In genomic region chr1:60016136-60016611, GRCm38 (mm10) we compare ENCODE assay signal across 14 mouse cellular contexts. TPM values are rescaled to one million over a fixed set of nuclear protein-coding genes. Genes with fewer than 3 reads are reported as not detected.
DNase-seq lines count a peak whose midpoint lies in the region; ATAC-seq and TF ChIP-seq lines count a peak whose summit lies in the region.
"Had no signal": no experiment of that assay in that cellular context is flagged by ENCODE, and none has a peak within 500 bp of the region (broad histone marks: within the 10 kb centered on the region; RNA-seq: fewer than 3 reads in every experiment).

No protein-coding gene starts in this region.

- H3K4me1 ChIP-seq in lung, adult 2 months (ENCODE audit: control insufficient read depth, insufficient read depth, low read length) = 0 out of 2 replicates have a peak, but pooled peaks cover 2% of the 10 kb centered on the region
- H3K4me1 ChIP-seq in CH12.LX (ENCODE audit: control insufficient read depth in 1 of 2, insufficient read depth in 2 of 2) = peaks cover 9 to 25% of the 10 kb centered on the region in 2 experiments
- H3K4me1 ChIP-seq in liver, postnatal 0 days (ENCODE audit: insufficient read depth) = peaks cover 3% of the 10 kb centered on the region; the same call in 1 of the 2 replicates
- H3K4me1 ChIP-seq: embryonic facial prominence, embryonic 15.5 days; lung, embryonic 15.5 days; neural tube, embryonic 12.5 days had no signal

- peak overlapping the region; percentile 75 for H3K4me2 ChIP-seq in CH12.LX (ENCODE audit: insufficient read depth, low read depth, poor library complexity, severe bottlenecking)
- peak overlapping the region; percentile 27; the same call in 1 of the 2 replicates for H3K4me2 ChIP-seq in liver, postnatal 0 days (ENCODE audit: low read depth, low read length)
- H3K4me2 ChIP-seq: embryonic facial prominence, embryonic 15.5 days; lung, embryonic 15.5 days; neural tube, embryonic 12.5 days had no signal

- no peaks in the 10 kb centered on the region for H3K27me3 ChIP-seq in CH12.LX (replicated peaks)
- no peaks in the 10 kb centered on the region for H3K27me3 ChIP-seq in liver, postnatal 0 days (ENCODE audit: insufficient read depth, low read length)
- H3K27me3 ChIP-seq: embryonic facial prominence, embryonic 15.5 days; lung, embryonic 15.5 days; neural tube, embryonic 12.5 days had no signal

- no peaks in the 10 kb centered on the region for H3K79me2 ChIP-seq in CH12.LX (replicated peaks; ENCODE audit: control insufficient read depth, extremely low read depth, insufficient read depth, poor library complexity, severe bottlenecking)

- TF ChIP-seq RAD21 in CH12.LX (IDR thresholded peaks at IDR 0.05; ENCODE audit: low read depth, low read length) = no peak; the same call in 1 of the 2 replicates

- ATAC-seq in liver, postnatal 0 days = peak; percentile 66
- ATAC-seq: intestine, embryonic 16.5 days had no signal

- no peak for TF ChIP-seq POLR2A in lung, adult 2 months (IDR thresholded peaks at IDR 0.05; ENCODE audit: borderline replicate concordance, extremely low read depth, low read depth, low read length)
- no peak for TF ChIP-seq POLR2A in CH12.LX (IDR thresholded peaks at IDR 0.05; ENCODE audit: low read depth, low read length)

- H3K9me3 ChIP-seq in CH12.LX (replicated peaks; ENCODE audit: low read length) = no peaks in the 10 kb centered on the region
- no peaks in the 10 kb centered on the region for H3K9me3 ChIP-seq in liver, postnatal 0 days (ENCODE audit: low read length)
- H3K9me3 ChIP-seq: embryonic facial prominence, embryonic 15.5 days; lung, embryonic 15.5 days; neural tube, embryonic 12.5 days had no signal

- dilution Hi-C loops in CH12.LX (cut with MboI; ENCODE audit: extremely low pct_ligation_motif_present, extremely low pct_unique_long_range_greater_than_20kb, low sequenced_read_pairs) = no loop called here

- no peaks in the 10 kb centered on the region for H3K36me3 ChIP-seq in CH12.LX (replicated peaks in 1 of 2; ENCODE audit: control insufficient read depth in 1 of 2, insufficient read depth in 1 of 2, low read length in 1 of 2)
- H3K36me3 ChIP-seq in liver, postnatal 0 days (replicated peaks; ENCODE audit: insufficient read depth, low read length) = no peaks in the 10 kb centered on the region
- H3K36me3 ChIP-seq: embryonic facial prominence, embryonic 15.5 days; lung, embryonic 15.5 days; neural tube, embryonic 12.5 days had no signal

- WGBS in lung, adult 2 months = 51% methylated on average over 5 of the region's 5 CpGs
- 23% methylated on average over 5 of the region's 5 CpGs for WGBS in liver, postnatal 0 days (ENCODE audit: insufficient replicate concordance)

- DNase-seq in lung, postnatal 14 days = peak; percentile 10
- no peak for DNase-seq in lung, adult 2 months
- DNase-seq in CH12.LX (ENCODE audit: extremely low read depth) (peak; percentile 94), adipocyte (ENCODE audit: low spot score) (peak; percentile 8)
- no peak for DNase-seq in liver, postnatal 0 days
- DNase-seq in urinary bladder, postnatal 4 days (ENCODE audit: low spot score in 2 of 2) = no peak
- DNase-seq in ovary, postnatal 36 days (ENCODE audit: low spot score) = no peak
- no peak for DNase-seq in layer of hippocampus, adult 9-11 months
- DNase-seq: gastrocnemius, postnatal 25 days; right cerebral cortex, postnatal 25 days had no signal

- peak overlapping the region; percentile 65; the same call in 1 of the 2 replicates for H3K27ac ChIP-seq in CH12.LX (ENCODE audit: insufficient read depth, low read depth)
- 0 out of 2 replicates have a peak overlapping the region, but pooled peaks have one; percentile 35 for H3K27ac ChIP-seq in liver, postnatal 0 days (ENCODE audit: low read depth)
- H3K27ac ChIP-seq: embryonic facial prominence, embryonic 15.5 days; lung, embryonic 15.5 days; neural tube, embryonic 12.5 days had no signal

- H3K9ac ChIP-seq in CH12.LX (ENCODE audit: insufficient read depth, low read depth) = no peak overlapping the region
- H3K9ac ChIP-seq in liver, postnatal 0 days (replicated peaks) = no peak overlapping the region
- H3K9ac ChIP-seq: embryonic facial prominence, embryonic 15.5 days; lung, embryonic 15.5 days; neural tube, embryonic 12.5 days had no signal

- no peak overlapping the region for H3K4me3 ChIP-seq in lung, adult 2 months (replicated peaks; ENCODE audit: extremely low read depth, low read depth, low read length)
- H3K4me3 ChIP-seq in CH12.LX (replicated peaks in 1 of 3; ENCODE audit: low read depth in 2 of 3, low read length in 2 of 3, poor library complexity in 1 of 3) = no peak overlapping the region
- H3K4me3 ChIP-seq in liver, postnatal 0 days (ENCODE audit: low read depth, low read length) = no peak overlapping the region
- H3K4me3 ChIP-seq: embryonic facial prominence, embryonic 15.5 days; lung, embryonic 15.5 days; neural tube, embryonic 12.5 days had no signal

- TF ChIP-seq CTCF in lung, adult 2 months (IDR thresholded peaks at IDR 0.05; ENCODE audit: insufficient read depth, low read length) = no peak
- TF ChIP-seq CTCF in CH12.LX (conservative IDR thresholded peaks at IDR 0.05 in 1 of 2, IDR thresholded peaks at IDR 0.05 in 1 of 2; ENCODE audit: low read depth in 2 of 2, low read length in 2 of 2) = no peak
- no peak for TF ChIP-seq CTCF in liver, postnatal 0 days (IDR thresholded peaks at IDR 0.05; ENCODE audit: low read depth)

- in situ Hi-C loops in CH12.LX (cut with MboI; ENCODE audit: low pct_ligation_motif_present, low pct_unique_long_range_greater_than_20kb, low sequenced_read_pairs) = no loop called here

- TF ChIP-seq EP300 in CH12.LX (IDR thresholded peaks at IDR 0.05; ENCODE audit: low read length) = peak; percentile 98
- TF ChIP-seq EP300 in liver, postnatal 0 days (IDR thresholded peaks at IDR 0.05; ENCODE audit: low read depth) = peak; percentile 52; the same call in 1 of the 2 replicates

TF ChIP-seq in CH12.LX, 34 proteins besides CTCF, POLR2A, EP300 and RAD21:
- TF ChIP-seq TBP (conservative IDR thresholded peaks at IDR 0.05; ENCODE audit: low read depth, low read length) (0 out of 2 replicates have a peak, but pooled peaks have one; percentile 16), ZMIZ1 (IDR thresholded peaks at IDR 0.05; ENCODE audit: low read depth, low read length) (no peak), ZNF384 (IDR thresholded peaks at IDR 0.05; ENCODE audit: low read depth, low read length) (no peak), TCF12 (IDR thresholded peaks at IDR 0.05; ENCODE audit: low read depth, low read length) (peak; percentile 97), USF2 (conservative IDR thresholded peaks at IDR 0.05; ENCODE audit: low read depth, low read length) (no peak), HCFC1 (IDR thresholded peaks at IDR 0.05; ENCODE audit: low read depth, low read length) (peak; percentile 57), NRF1 (IDR thresholded peaks at IDR 0.05; ENCODE audit: low read depth, low read length) (no peak), NELFE (IDR thresholded peaks at IDR 0.05; ENCODE audit: low read depth, low read length) (no peak), SMC3 (IDR thresholded peaks at IDR 0.05; ENCODE audit: low read depth, low read length) (no peak; the same call in 1 of the 2 replicates), SIN3A (IDR thresholded peaks at IDR 0.05; ENCODE audit: low read length) (peak; percentile 91), BHLHE40 (IDR thresholded peaks at IDR 0.05; ENCODE audit: low read depth, low read length) (peak; percentile 88), ZKSCAN1 (IDR thresholded peaks at IDR 0.05; ENCODE audit: borderline replicate concordance, low read depth, low read length) (no peak), IRF4 (IDR thresholded peaks at IDR 0.05; ENCODE audit: low read depth, low read length) (peak; percentile 99), PAX5 (IDR thresholded peaks at IDR 0.05; ENCODE audit: low read length) (no peak), POLR2AphosphoS2 (IDR thresholded peaks at IDR 0.05; ENCODE audit: low read depth, low read length) (no peak), MAZ (IDR thresholded peaks at IDR 0.05; ENCODE audit: low read depth, low read length) (peak; percentile 71; the same call in 1 of the 2 replicates), GABPA (IDR thresholded peaks at IDR 0.05; ENCODE audit: insufficient replicate concordance, low read depth, low read length) (no peak), MXI1 (IDR thresholded peaks at IDR 0.05; ENCODE audit: low read depth, low read length) (peak; percentile 82), MAFK (IDR thresholded peaks at IDR 0.05; ENCODE audit: insufficient replicate concordance, low read length) (peak; percentile 100), ELF1 (IDR thresholded peaks at IDR 0.05; ENCODE audit: low read depth, low read length) (peak; percentile 45), JUND (conservative IDR thresholded peaks at IDR 0.05; ENCODE audit: low read depth, low read length) (peak; percentile 97), ZC3H11A (IDR thresholded peaks at IDR 0.05; ENCODE audit: low read depth, low read length) (no peak), UBTF (IDR thresholded peaks at IDR 0.05; ENCODE audit: low read depth, low read length) (no peak), CHD2 (IDR thresholded peaks at IDR 0.05; ENCODE audit: low read length) (peak; percentile 83), USF1 (IDR thresholded peaks at IDR 0.05; ENCODE audit: low read depth, low read length) (no peak), MEF2A (IDR thresholded peaks at IDR 0.05; ENCODE audit: borderline replicate concordance, low read depth, low read length) (peak; percentile 91), CHD1 (IDR thresholded peaks at IDR 0.05; ENCODE audit: low read depth, low read length) (no peak), E2F4 (IDR thresholded peaks at IDR 0.05; ENCODE audit: insufficient replicate concordance, low read depth, low read length) (no peak), JUN (IDR thresholded peaks at IDR 0.05; ENCODE audit: insufficient read depth, low read depth, low read length) (peak; percentile 93), ETS1 (conservative IDR thresholded peaks at IDR 0.05; ENCODE audit: low read depth, low read length) (peak; percentile 99), MYC (IDR thresholded peaks at IDR 0.05; ENCODE audit: low read depth, low read length) (peak; percentile 81; the same call in 1 of the 2 replicates), MAX (IDR thresholded peaks at IDR 0.05; ENCODE audit: low read length) (peak; percentile 76), RCOR1 (conservative IDR thresholded peaks at IDR 0.05; ENCODE audit: low read depth, low read length) (peak; percentile 98), KAT2A (IDR thresholded peaks at IDR 0.05; ENCODE audit: insufficient replicate concordance, low read length) (no peak)

RNA-seq across cellular contexts. Expression of gene Ica1l, which starts 26.8 kb away (rescaled TPM):
- 0.17 and 0.23 TPM in 2 replicates for polyA plus RNA-seq in lung, adult 2 months (2012; rRNA removed)
- 1.8 and 2.2 TPM in 2 replicates for total RNA-seq in CH12.LX (2012; rRNA removed)
- 5.0 and 6.2 TPM in 2 replicates for total RNA-seq in CH12.LX (2014; rRNA removed)
- polyA plus RNA-seq in CH12.LX (2012; ENCODE audit: insufficient read length, low read depth) = 3.8 and 6.0 TPM in 2 replicates
- polyA plus RNA-seq in liver, postnatal 0 days (2015; fragmentation: Nextera tagmentation; extraction: Ambion mirVana) = 0.16 and 0.26 TPM in 2 replicates

Comparison
In these comparisons a context has a peak if more than half of its experiments do, and no peak if none do; other contexts are left out.
1. DNase-seq: peak in lung, postnatal 14 days (single experiment), CH12.LX (single experiment) and adipocyte (single experiment); none in lung, adult 2 months (single experiment), liver, postnatal 0 days (single experiment), urinary bladder, postnatal 4 days (0 of 2), ovary, postnatal 36 days (single experiment) and layer of hippocampus, adult 9-11 months (single experiment).